Mouse (Mus musculus) ES-E14 (cell line): Measurements from ENCODE around the gene H2-DMb2. TPM values are rescaled to one million over a fixed set of nuclear protein-coding genes. Genes with fewer than 3 reads are reported as not detected.

Source experiments
- DNase-seq: peaks from one replicate; pipeline ENCODE4 v3.0.0-alpha.2; 2013; ENCODE audit warnings: low read depth, low spot score
- H3K27ac ChIP-seq: 2 replicates; pipeline ENCODE4 v1.5.1; 2012; ENCODE audit warnings: low read depth, mild to moderate bottlenecking, low read length, moderate library complexity, mixed read lengths; ENCODE audit not compliant: poor library complexity, insufficient read depth, severe bottlenecking
- H3K36me3 ChIP-seq: 2 replicates; pipeline ENCODE4 v1.6.1; 2012; ENCODE audit warnings: mild to moderate bottlenecking, low read length, moderate library complexity, mixed read lengths; ENCODE audit not compliant: control insufficient read depth, poor library complexity, insufficient read depth, severe bottlenecking
- H3K4me1 ChIP-seq, 2 experiments: fragments of 150-350 bp in 1 of 2; sonication (generic) in 1 of 2; 2 replicates each; pipeline ENCODE4 v1.6.1; 2012; ENCODE audit warnings: low read length in 2 of 2, mild to moderate bottlenecking in 1 of 2, mixed read lengths in 1 of 2; ENCODE audit not compliant: control insufficient read depth in 2 of 2, insufficient read depth in 2 of 2, poor library complexity in 1 of 2
- H3K4me3 ChIP-seq, 2 experiments: fragments of 150-350 bp in 1 of 2; sonication (generic) in 1 of 2; 2 replicates each; pipeline ENCODE4 v1.5.1; 2012; ENCODE audit warnings: low read length in 2 of 2, low read depth in 1 of 2, mild to moderate bottlenecking in 1 of 2, mixed read lengths in 1 of 2; ENCODE audit not compliant: insufficient read depth in 1 of 2, poor library complexity in 1 of 2, severe bottlenecking in 1 of 2
- H3K9ac ChIP-seq: 2 replicates; pipeline ENCODE4 v1.6.1; 2012; ENCODE audit warnings: low read depth, mild to moderate bottlenecking, low read length, mixed read lengths; ENCODE audit not compliant: poor library complexity, insufficient read depth, severe bottlenecking
- H3K9me3 ChIP-seq: fragments of 150-350 bp; sonication (generic); 2 replicates; pipeline ENCODE4 v1.6.1; 2012; ENCODE audit warnings: low read depth, mild to moderate bottlenecking, low read length; ENCODE audit not compliant: control insufficient read depth, insufficient read depth
- CHD2 ChIP-seq: IDR thresholded peaks from 2 replicates; pipeline ENCODE4 v1.6.1; 2014; ENCODE audit warnings: mild to moderate bottlenecking, low read depth, low read length, inconsistent platforms
- HCFC1 ChIP-seq: IDR thresholded peaks from 2 replicates; pipeline ENCODE4 v1.6.1; 2012; ENCODE audit warnings: low read length, inconsistent platforms, borderline replicate concordance; ENCODE audit not compliant: insufficient read depth
- MAFK ChIP-seq: IDR thresholded peaks from 2 replicates; pipeline ENCODE4 v1.6.1; 2014; ENCODE audit warnings: mild to moderate bottlenecking, low read depth, low read length, inconsistent platforms; ENCODE audit not compliant: insufficient read depth
- ZC3H11A ChIP-seq: IDR thresholded peaks from 2 replicates; pipeline ENCODE4 v1.6.1; 2012; ENCODE audit warnings: low read depth, mild to moderate bottlenecking, inconsistent platforms, low read length, borderline replicate concordance
- ZNF384 ChIP-seq: IDR thresholded peaks from 2 replicates; pipeline ENCODE4 v1.6.1; 2012; ENCODE audit warnings: low read depth, low read length, inconsistent platforms
- in situ Hi-C, 2 experiments: fragments of 600-800 bp; cut with MboI; formaldehyde crosslinking; loops; one replicate each; pipeline ENCODE4 v1.15.1; 2025; ENCODE audit warnings: low sequenced_read_pairs in 2 of 2, inconsistent platforms in 1 of 2; ENCODE audit not compliant: unreplicated experiment in 2 of 2
- total RNA-seq: library from RNA; depleted of rRNA; stranded (reverse); fragments of 300-350 nt; gene quantifications from 2 replicates; pipeline ENCODE4 v1.2.3, GENCODE M21; 2012

H2-DMb2 gene
- total RNA-seq, 1 experiment, result 0.31 TPM

DNA sequence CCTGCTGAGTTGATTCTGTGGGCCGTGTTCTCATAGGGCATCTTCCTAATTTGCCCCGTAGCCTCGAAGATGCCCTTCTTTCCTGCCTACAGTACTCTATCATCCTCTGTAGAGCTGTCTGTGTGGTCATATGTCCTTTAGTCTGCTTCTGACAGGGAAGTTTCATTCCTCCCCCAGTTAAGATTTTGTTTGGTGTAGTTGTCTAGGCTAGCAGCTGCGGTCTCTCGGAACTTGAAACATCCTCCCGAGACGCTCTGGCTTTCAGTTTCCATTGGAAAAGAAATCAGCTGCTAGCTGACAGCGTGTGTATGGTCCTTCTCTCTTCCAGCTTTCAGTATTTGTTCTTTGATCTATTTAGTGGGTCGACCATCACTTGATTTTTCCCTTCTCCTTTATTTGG, 38.3 kb upstream of the H2-DMb2 start:
- in situ Hi-C loops, result no loop called here
- H3K27ac ChIP-seq, result no peak overlapping the region

GRCm38 (mm10) chr17:34106555-34106954, 36.6 kb upstream of the H2-DMb2 start:
- Histone ChIP-seq H3K9me3 (no peaks in the 10 kb centered on the region), H3K4me1 (no peaks in the 10 kb centered on the region), H3K27ac (no peak overlapping the region), H3K9ac (no peak overlapping the region), H3K36me3 (peaks cover 10% of the 10 kb centered on the region), H3K4me3 (no peak overlapping the region)
- in situ Hi-C loops, result no loop called here
- no peak for DNase-seq
- no peak for TF ChIP-seq HCFC1
- TF ChIP-seq ZNF384, result no peak
- no peak for TF ChIP-seq ZC3H11A
- no peak for TF ChIP-seq CHD2
- TF ChIP-seq MAFK, result no peak

More for the DNA sequence above, 38.3 kb upstream of the H2-DMb2 start:
- Histone ChIP-seq H3K36me3 (peaks cover 4% of the 10 kb centered on the region; the same call in 1 of the 2 replicates), H3K4me1 (no peaks in the 10 kb centered on the region), H3K4me3 (no peak overlapping the region), H3K9ac (no peak overlapping the region), H3K9me3 (no peaks in the 10 kb centered on the region)
- TF ChIP-seq CHD2, result no peak
- no peak for TF ChIP-seq MAFK
- TF ChIP-seq ZC3H11A, result no peak
- no peak for TF ChIP-seq ZNF384
- TF ChIP-seq HCFC1, result no peak
- no peak for DNase-seq

DNA sequence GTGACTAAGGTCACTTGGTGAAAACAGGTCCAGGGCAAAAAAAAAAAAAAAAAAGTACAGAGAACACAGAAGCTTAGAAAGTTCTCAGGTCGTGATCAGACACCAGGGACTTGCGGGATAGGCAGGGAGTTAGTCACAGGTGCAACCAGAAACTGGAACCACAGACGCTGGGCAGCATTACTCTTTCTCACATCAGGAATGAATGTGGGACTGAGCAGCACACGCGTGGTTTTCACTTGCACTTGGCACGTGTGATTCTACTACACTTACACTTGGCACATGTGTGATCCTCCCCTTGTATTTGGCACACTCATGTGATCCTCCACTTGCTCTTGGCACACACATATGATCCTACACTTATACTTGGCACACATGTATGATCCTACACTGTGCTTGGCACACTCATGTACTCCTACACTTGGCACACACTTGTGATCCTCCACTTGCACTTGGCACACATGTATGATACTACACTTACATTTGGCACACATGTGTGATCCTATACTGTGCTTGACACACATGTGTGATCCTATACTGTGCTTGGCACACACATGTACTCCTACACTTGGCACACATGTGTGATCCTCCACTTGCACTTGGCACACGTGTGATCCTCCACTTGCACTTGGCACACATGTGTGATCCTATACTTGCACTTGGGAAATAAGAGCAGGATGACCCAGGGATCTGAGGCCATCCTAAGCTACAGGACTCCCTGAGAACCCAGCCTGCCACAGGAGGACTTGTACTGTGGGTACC, 35.8 kb upstream of the H2-DMb2 start:
- Histone ChIP-seq H3K9ac (no peak overlapping the region), H3K27ac (no peak overlapping the region), H3K4me3 (no peak overlapping the region), H3K4me1 (no peaks in the 10 kb centered on the region), H3K36me3 (peaks cover 17% of the 10 kb centered on the region), H3K9me3 (no peaks in the 10 kb centered on the region)
- in situ Hi-C loops, result no loop called here
- TF ChIP-seq ZC3H11A (no peak), MAFK (no peak), ZNF384 (no peak), HCFC1 (no peak), CHD2 (no peak)
- DNase-seq, result no peak

DNA sequence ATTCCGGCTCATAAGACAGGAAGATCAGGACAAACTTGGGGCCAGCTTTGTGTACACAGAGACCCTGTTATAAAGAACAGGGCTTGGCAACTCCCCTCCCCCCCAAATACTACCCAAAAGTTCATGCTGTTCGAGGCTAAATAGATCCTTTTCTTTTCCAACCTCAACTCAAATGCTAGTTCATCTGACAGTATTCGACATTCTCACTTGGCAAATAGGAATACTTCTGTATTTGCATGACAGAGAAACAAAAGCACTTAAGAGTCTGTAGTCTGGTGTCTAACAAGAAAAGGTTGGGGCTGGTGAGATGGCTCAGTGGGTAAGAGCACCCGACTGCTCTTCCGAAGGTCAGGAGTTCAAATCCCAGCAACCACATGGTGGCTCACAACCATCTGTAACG, 34.6 kb upstream of the H2-DMb2 start:
- H3K9ac ChIP-seq, result no peak overlapping the region
- no peak for DNase-seq
- no peak overlapping the region for H3K27ac ChIP-seq
- H3K9me3 ChIP-seq, result no peaks in the 10 kb centered on the region
- no peak for TF ChIP-seq MAFK
- no peak for TF ChIP-seq CHD2
- TF ChIP-seq HCFC1, result no peak
- no peak for TF ChIP-seq ZNF384
- TF ChIP-seq ZC3H11A, result no peak
- H3K4me1 ChIP-seq, result no peaks in the 10 kb centered on the region; a peak in 1 of 4 replicates
- peaks cover 28% of the 10 kb centered on the region for H3K36me3 ChIP-seq
- in situ Hi-C loops, result no loop called here
- H3K4me3 ChIP-seq, result no peak overlapping the region
